Comparison of ENCODE assay signal across 22 mouse cellular contexts in the genomic region with DNA sequence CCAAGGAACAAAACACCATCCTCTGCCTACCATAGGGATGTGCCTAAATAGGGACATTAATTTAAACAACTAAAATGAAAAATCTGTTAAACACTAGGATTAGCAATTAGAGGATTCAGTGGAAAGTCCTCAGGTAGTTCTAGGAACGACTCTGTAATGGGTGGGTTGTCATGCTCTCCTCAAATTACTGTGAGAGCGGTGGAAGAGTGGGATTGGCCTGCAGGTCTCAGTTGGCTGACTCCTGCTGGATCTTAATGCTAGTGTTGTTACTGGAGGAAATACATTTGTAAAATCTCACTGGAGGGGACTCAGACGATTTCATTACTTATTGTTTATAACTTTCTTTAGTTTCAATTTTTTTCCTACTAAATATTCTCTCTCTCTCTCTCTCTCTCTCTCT.
DNase-seq lines count a peak whose midpoint lies in the region; ATAC-seq and TF ChIP-seq lines count a peak whose summit lies in the region.
"Had no signal": no experiment of that assay in that cellular context is flagged by ENCODE, and none has a peak within 500 bp of the region (broad histone marks: within the 10 kb centered on the region; RNA-seq: fewer than 3 reads in every experiment).

No protein-coding gene starts in this region.

- H3K4me2 ChIP-seq in kidney, embryonic 14.5 days (replicated peaks; ENCODE audit: low read depth, low read length), result no peak overlapping the region
- no peak overlapping the region for H3K4me2 ChIP-seq in kidney, embryonic 15.5 days
- no peak overlapping the region for H3K4me2 ChIP-seq in kidney, embryonic 16.5 days (replicated peaks; ENCODE audit: low read depth, low read length)
- no peak overlapping the region for H3K4me2 ChIP-seq in kidney, postnatal 0 days (ENCODE audit: low read length)

- DNase-seq in kidney, postnatal 14 days, result no peak
- no peak for DNase-seq in kidney, adult 9 months
- no peak for DNase-seq in kidney, adult 18-20 months
- peak; percentile 27 for DNase-seq in kidney, postnatal 0 days (ENCODE audit: low spot score)
- DNase-seq in kidney, adult 2 months, result no peak
- DNase-seq: adrenal gland, adult 2 months; adrenal gland, adult 8-10 months; adrenal gland, postnatal 10 days; adrenal gland, postnatal 14 days; adrenal gland, postnatal 25 days; adrenal gland, postnatal 36 days; B cell, adult 2 months; cerebellum, adult 11 months; cerebellum, adult 11-12 months had no signal

- 33% methylated on average over 3 of the region's 3 CpGs for WGBS in kidney, embryonic 14.5 days
- WGBS in kidney, embryonic 15.5 days, result 43% methylated on average over 3 of the region's 3 CpGs
- WGBS in kidney, embryonic 16.5 days, result 45% methylated on average over 3 of the region's 3 CpGs
- 39% methylated on average over 3 of the region's 3 CpGs for WGBS in kidney, postnatal 0 days
- 50% methylated on average over 3 of the region's 3 CpGs for WGBS in kidney, adult 2 months

- ATAC-seq in kidney, embryonic 14.5 days (ENCODE audit: low FRiP score, low TSS enrichment), result peak; percentile 81; the same call in 1 of the 2 replicates
- peak; percentile 74; the same call in 1 of the 2 replicates for ATAC-seq in kidney, embryonic 15.5 days (replicated peaks; ENCODE audit: low FRiP score)
- peak; percentile 72; the same call in 1 of the 2 replicates for ATAC-seq in kidney, embryonic 16.5 days (ENCODE audit: low FRiP score, low TSS enrichment)
- no peak for ATAC-seq in kidney, postnatal 0 days (replicated peaks; ENCODE audit: low FRiP score, low read depth)
- ATAC-seq: activated CD4-positive, CD25-positive, alpha-beta regulatory T cell, adult 4 months; CD4-positive, CD25-positive, alpha-beta regulatory T cell, adult 4 months; Patski had no signal

- no peak for TF ChIP-seq POLR2A in kidney, adult 2 months (IDR thresholded peaks at IDR 0.05; ENCODE audit: low read depth, low read length)

- H3K4me3 ChIP-seq in kidney, embryonic 14.5 days (ENCODE audit: low read length), result no peak overlapping the region
- H3K4me3 ChIP-seq in kidney, embryonic 15.5 days (replicated peaks), result no peak overlapping the region
- no peak overlapping the region for H3K4me3 ChIP-seq in kidney, embryonic 16.5 days (ENCODE audit: low read length)
- no peak overlapping the region for H3K4me3 ChIP-seq in kidney, postnatal 0 days (replicated peaks; ENCODE audit: low read depth, low read length)
- no peak overlapping the region for H3K4me3 ChIP-seq in kidney, adult 2 months (ENCODE audit: insufficient read depth, low read depth, low read length)

- no peaks in the 10 kb centered on the region for H3K9me3 ChIP-seq in kidney, embryonic 14.5 days (ENCODE audit: control insufficient read depth, low read length)
- no peaks in the 10 kb centered on the region for H3K9me3 ChIP-seq in kidney, embryonic 15.5 days (replicated peaks)
- H3K9me3 ChIP-seq in kidney, embryonic 16.5 days (ENCODE audit: low read length), result no peaks in the 10 kb centered on the region
- H3K9me3 ChIP-seq in kidney, postnatal 0 days (replicated peaks; ENCODE audit: low read length), result no peaks in the 10 kb centered on the region
- H3K9me3 ChIP-seq: G1E had no signal

- no peak for TF ChIP-seq CTCF in kidney, postnatal 0 days (IDR thresholded peaks at IDR 0.05; ENCODE audit: low read depth)
- TF ChIP-seq CTCF in kidney, adult 2 months (conservative IDR thresholded peaks at IDR 0.05; ENCODE audit: insufficient read depth, insufficient read length, low read depth, low read length), result no peak

- H3K9ac ChIP-seq in kidney, embryonic 14.5 days (ENCODE audit: low read depth, low read length), result no peak overlapping the region
- no peak overlapping the region for H3K9ac ChIP-seq in kidney, embryonic 15.5 days
- H3K9ac ChIP-seq in kidney, embryonic 16.5 days (replicated peaks; ENCODE audit: low read length), result no peak overlapping the region
- no peak overlapping the region for H3K9ac ChIP-seq in kidney, postnatal 0 days (ENCODE audit: low read depth, low read length)

- H3K27me3 ChIP-seq in kidney, embryonic 14.5 days (ENCODE audit: control insufficient read depth, insufficient read depth, low read length), result no peaks in the 10 kb centered on the region
- no peaks in the 10 kb centered on the region for H3K27me3 ChIP-seq in kidney, embryonic 15.5 days
- H3K27me3 ChIP-seq in kidney, embryonic 16.5 days (ENCODE audit: insufficient read depth, low read length), result no peaks in the 10 kb centered on the region
- H3K27me3 ChIP-seq in kidney, postnatal 0 days (ENCODE audit: insufficient read depth, low read length), result no peaks in the 10 kb centered on the region
- H3K27me3 ChIP-seq in kidney, adult 2 months (replicated peaks; ENCODE audit: control insufficient read depth, insufficient read depth, low read length), result no peaks in the 10 kb centered on the region
- H3K27me3 ChIP-seq: CH12.LX had no signal

- H3K27ac ChIP-seq in kidney, embryonic 14.5 days (ENCODE audit: low read depth, low read length), result no peak overlapping the region
- H3K27ac ChIP-seq in kidney, embryonic 15.5 days, result no peak overlapping the region
- H3K27ac ChIP-seq in kidney, embryonic 16.5 days (ENCODE audit: low read length), result no peak overlapping the region
- no peak overlapping the region for H3K27ac ChIP-seq in kidney, postnatal 0 days
- H3K27ac ChIP-seq in kidney, adult 2 months (ENCODE audit: insufficient read depth, low read depth, low read length), result no peak overlapping the region

- H3K36me3 ChIP-seq in kidney, embryonic 14.5 days (ENCODE audit: control insufficient read depth, insufficient read depth, low read length), result no peaks in the 10 kb centered on the region
- H3K36me3 ChIP-seq in kidney, embryonic 15.5 days, result no peaks in the 10 kb centered on the region
- H3K36me3 ChIP-seq in kidney, embryonic 16.5 days (ENCODE audit: insufficient read depth, low read length), result no peaks in the 10 kb centered on the region
- H3K36me3 ChIP-seq in kidney, postnatal 0 days (ENCODE audit: insufficient read depth, low read length), result no peaks in the 10 kb centered on the region
- H3K36me3 ChIP-seq in kidney, adult 2 months (ENCODE audit: control insufficient read depth, insufficient read depth, low read length), result no peaks in the 10 kb centered on the region
- H3K36me3 ChIP-seq: G1E had no signal

- no peaks in the 10 kb centered on the region; the same call in 1 of the 2 replicates for H3K4me1 ChIP-seq in kidney, embryonic 14.5 days (ENCODE audit: control insufficient read depth, insufficient read depth, low read length)
- H3K4me1 ChIP-seq in kidney, embryonic 15.5 days, result peaks cover 8% of the 10 kb centered on the region
- no peaks in the 10 kb centered on the region for H3K4me1 ChIP-seq in kidney, embryonic 16.5 days (ENCODE audit: insufficient read depth, low read length)
- no peaks in the 10 kb centered on the region for H3K4me1 ChIP-seq in kidney, postnatal 0 days (replicated peaks; ENCODE audit: insufficient read depth, low read length)
- no peaks in the 10 kb centered on the region for H3K4me1 ChIP-seq in kidney, adult 2 months (ENCODE audit: control insufficient read depth, insufficient read depth, low read length)
